Mouse (Mus musculus) macrophage (primary cell): ENCODE results near the gene Ppp4r1. TPM values are rescaled to one million over a fixed set of nuclear protein-coding genes. Genes with fewer than 3 reads are reported as not detected.
A peak's percentile ranks its signal among the peaks of the same experiment; 100 is the strongest.

Experiments
- H3K27ac ChIP-seq: fragments of 350-480 bp; formaldehyde crosslinking; 2 replicates; pipeline ENCODE4 v1.9.0; 2021
- H3K36me3 ChIP-seq: fragments of 350-480 bp; formaldehyde crosslinking; 2 replicates; pipeline ENCODE4 v1.9.0; 2021; ENCODE audit errors: inconsistent target
- H3K4me3 ChIP-seq: fragments of 350-480 bp; formaldehyde crosslinking; 2 replicates; pipeline ENCODE4 v1.9.0; 2021; ENCODE audit errors: inconsistent target
- H3K79me2 ChIP-seq: fragments of 350-480 bp; formaldehyde crosslinking; 2 replicates; pipeline ENCODE4 v1.9.0; 2021; ENCODE audit errors: inconsistent target
- WGBS: methylation state at CpG from one replicate; pipeline ENCODE4 v1.1.7; 2026; ENCODE audit warnings: inconsistent platforms; ENCODE audit not compliant: missing documents; 5-methylcytosine and 5-hydroxymethylcytosine counted together
- polyA plus RNA-seq: library from polyadenylated mRNA; stranded (reverse); fragments of 250-400 nt; gene quantifications from 3 replicates; pipeline ENCODE4 v1.2.4, GENCODE M21; 2018; ENCODE audit warnings: inconsistent platforms

The Ppp4r1 gene
- polyA plus RNA-seq, 1 experiment from 2014 or later: 33.7 TPM

DNA sequence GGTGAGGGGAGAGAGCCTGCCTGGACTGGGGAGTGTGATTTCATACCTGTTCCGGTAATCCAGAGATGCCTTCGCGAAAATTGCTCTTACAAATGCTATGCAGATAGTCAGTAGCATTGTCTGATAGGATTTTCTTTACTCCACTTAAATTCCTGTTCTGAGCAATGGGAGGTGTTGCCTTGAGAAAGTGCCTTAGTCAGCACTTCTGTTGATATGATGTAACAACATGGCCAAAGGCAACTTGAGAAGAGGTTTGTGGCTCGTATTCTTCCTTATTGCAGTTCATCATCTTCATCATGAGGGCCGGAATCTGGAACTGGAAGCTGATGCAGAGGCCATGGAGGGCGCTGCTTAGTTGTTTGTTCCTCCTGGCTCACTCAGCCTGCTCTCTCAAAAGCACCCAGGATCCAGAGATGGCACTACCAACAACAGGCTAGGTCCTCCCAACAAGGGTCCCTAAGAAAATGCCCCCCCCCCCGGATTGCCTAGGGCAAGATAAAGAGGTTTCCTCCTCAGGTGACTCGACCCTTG lies 2.3 kb downstream of the Ppp4r1 start:
- H3K27ac ChIP-seq: peak overlapping the region; percentile 66
- H3K79me2 ChIP-seq: peaks cover 60% of the 10 kb centered on the region
- WGBS: 51% methylated on average over 8 of the region's 8 CpGs
- H3K36me3 ChIP-seq: peaks cover 12% of the 10 kb centered on the region; the same call in 1 of the 2 replicates
- peak overlapping the region; percentile 61 for H3K4me3 ChIP-seq

DNA sequence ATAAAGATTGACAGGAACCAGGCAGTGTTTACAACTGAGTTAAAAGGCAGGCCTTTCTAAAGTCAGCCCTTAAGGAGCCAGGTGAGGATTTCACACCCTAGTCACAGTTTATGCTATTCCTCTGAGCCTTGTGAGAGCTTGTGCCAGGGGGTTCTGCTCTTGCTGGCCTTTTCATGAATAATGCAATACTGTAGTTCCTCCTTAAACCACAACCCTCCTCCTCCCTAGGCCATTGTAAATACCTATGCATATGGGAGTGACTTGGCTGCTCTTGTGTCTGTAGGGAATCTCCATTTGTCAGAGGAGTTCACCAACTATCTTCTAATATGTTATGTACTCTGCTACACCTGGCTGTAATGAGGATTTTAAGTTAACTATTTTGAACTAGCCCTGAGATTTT lies 3.3 kb downstream of the Ppp4r1 start:
- Histone ChIP-seq H3K79me2 (peaks cover 70% of the 10 kb centered on the region), H3K4me3 (no peak overlapping the region), H3K27ac (no peak overlapping the region), H3K36me3 (peaks cover 12% of the 10 kb centered on the region; the same call in 1 of the 2 replicates)

DNA sequence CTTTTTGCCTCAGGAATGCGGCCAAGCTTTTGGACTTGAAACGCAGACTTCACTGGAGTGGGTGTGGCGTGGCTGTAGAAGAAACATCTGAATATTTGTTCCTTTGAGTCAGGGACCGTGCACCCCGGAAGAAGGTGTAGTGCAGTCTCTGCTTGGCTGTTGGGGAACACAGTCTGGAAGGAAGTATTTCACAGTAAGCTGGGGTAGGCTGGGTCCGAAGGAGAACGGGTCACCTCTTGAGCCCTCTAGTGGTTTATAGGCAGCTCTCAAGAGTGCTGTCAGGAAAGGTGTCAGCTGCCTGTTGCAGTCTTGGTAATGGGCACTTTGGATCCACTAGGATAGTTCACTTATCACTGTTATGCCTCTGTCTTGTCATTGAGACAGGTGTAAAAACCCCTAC lies 3.9 kb downstream of the Ppp4r1 start:
- no peak overlapping the region for H3K4me3 ChIP-seq
- peaks cover 12% of the 10 kb centered on the region; the same call in 1 of the 2 replicates for H3K36me3 ChIP-seq
- H3K27ac ChIP-seq: no peak overlapping the region
- peaks cover 75% of the 10 kb centered on the region for H3K79me2 ChIP-seq
- WGBS: 49% methylated on average over 7 of the region's 7 CpGs

DNA sequence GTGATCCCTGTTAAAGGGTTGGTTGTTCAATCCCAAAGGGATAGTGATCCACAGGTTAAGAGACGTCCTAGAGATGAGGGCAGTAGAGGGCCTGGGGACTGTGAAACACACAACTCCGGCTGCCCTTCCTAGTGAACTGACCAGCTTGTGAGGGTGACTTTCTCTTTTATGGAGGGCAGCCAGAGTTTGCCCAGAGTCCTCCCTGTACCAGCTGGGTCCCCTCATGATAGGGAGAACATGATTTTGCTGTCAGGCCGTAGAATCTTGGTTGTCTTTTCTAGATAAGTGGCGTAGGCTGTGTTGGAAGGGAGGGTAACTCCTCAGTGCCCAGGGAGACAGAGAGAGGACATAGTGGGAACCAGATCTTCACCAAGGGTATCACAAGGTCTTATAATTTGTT lies 4.9 kb downstream of the Ppp4r1 start:
- Histone ChIP-seq H3K27ac (no peak overlapping the region), H3K4me3 (no peak overlapping the region), H3K36me3 (peaks cover 12% of the 10 kb centered on the region; the same call in 1 of the 2 replicates), H3K79me2 (peaks cover 86% of the 10 kb centered on the region)
- 94% methylated on average over 4 of the region's 4 CpGs for WGBS

DNA sequence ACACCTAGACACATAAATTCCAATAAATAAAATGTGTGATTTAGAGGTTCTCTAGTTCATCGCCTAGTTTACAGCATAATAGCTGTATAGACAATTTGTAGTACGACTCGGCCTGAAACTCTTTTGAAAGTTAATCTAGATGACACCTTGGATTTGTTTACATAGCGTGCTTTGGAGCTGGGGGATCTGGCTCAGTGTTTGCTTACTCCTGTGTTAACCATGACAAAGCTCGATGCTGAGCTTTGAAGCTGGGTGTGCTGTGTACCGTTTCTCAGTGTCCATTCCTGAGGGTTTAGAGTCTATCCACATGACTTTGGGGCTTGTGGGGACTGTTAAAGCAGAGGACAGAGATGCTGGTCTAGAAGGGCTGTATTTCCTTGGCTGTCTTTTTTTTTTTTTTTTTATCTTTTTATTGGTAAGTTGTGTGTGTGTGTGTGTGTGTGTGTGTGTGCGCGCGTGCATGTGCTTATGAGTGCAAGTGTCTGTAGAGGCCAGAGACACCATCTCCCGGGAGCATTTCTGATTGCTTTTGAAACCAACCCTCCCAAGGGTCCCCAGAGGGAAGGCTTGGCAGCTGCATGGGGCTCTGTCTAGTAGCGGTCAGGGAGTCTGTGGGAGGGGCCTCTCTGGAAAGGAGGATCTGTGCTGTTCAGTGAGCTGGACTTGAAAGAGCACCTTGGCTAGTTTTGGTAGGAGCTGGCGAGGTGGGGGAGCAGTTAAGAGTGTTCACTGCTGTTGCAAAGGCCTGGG lies 6.3 kb downstream of the Ppp4r1 start:
- H3K4me3 ChIP-seq: no peak overlapping the region
- H3K36me3 ChIP-seq: peaks cover 12% of the 10 kb centered on the region; the same call in 1 of the 2 replicates
- H3K27ac ChIP-seq: no peak overlapping the region
- WGBS: 96% methylated on average over 9 of the region's 12 CpGs
- H3K79me2 ChIP-seq: peaks cover 100% of the 10 kb centered on the region

DNA sequence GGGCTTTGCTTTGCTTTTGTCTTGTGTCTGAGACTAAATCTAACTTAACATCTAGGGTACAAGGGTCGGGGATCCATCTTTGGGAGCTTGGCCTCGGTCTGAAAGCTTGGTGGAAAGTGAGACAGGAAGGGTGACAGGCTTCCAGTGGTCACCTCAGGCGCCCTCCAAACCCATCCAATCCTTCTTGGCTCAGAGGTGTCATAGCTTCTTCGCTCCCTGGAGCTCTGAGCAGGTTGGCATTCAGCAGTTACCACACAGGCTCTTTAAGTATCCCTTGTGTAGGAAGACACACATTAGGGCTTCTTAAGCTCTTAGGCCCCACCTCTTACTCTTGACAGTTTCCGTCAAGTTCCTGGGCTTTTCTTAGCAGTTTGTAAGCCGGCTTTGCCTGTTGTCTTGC lies 7.2 kb downstream of the Ppp4r1 start:
- H3K79me2 ChIP-seq: peaks cover 100% of the 10 kb centered on the region
- WGBS: 80% methylated on average over 4 of the region's 6 CpGs
- H3K36me3 ChIP-seq: peaks cover 12% of the 10 kb centered on the region; the same call in 1 of the 2 replicates
- H3K4me3 ChIP-seq: no peak overlapping the region
- H3K27ac ChIP-seq: no peak overlapping the region

DNA sequence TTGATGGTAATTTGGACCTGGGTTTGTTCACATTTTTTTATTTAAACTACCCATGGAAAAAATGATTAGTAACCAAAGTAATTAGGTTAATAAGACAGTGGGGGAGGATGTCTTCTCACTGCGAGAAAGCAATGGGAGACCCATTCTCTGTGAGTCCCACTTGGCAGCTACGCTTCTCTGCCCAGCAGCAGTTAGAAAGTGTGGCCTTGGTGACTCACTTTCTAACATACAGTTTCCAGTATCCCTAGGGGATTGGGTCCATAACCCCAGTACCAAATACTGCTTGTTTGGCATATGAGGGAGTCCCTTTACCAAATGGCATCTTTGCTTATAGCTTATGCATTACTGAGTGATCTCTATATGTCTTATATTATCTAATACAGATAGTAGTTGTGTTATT lies 8.8 kb downstream of the Ppp4r1 start:
- H3K27ac ChIP-seq: no peak overlapping the region
- H3K79me2 ChIP-seq: peaks cover 100% of the 10 kb centered on the region
- peaks cover 19% of the 10 kb centered on the region; the same call in 1 of the 2 replicates for H3K36me3 ChIP-seq
- 100% methylated on average over 2 of the region's 2 CpGs for WGBS
- H3K4me3 ChIP-seq: no peak overlapping the region

DNA sequence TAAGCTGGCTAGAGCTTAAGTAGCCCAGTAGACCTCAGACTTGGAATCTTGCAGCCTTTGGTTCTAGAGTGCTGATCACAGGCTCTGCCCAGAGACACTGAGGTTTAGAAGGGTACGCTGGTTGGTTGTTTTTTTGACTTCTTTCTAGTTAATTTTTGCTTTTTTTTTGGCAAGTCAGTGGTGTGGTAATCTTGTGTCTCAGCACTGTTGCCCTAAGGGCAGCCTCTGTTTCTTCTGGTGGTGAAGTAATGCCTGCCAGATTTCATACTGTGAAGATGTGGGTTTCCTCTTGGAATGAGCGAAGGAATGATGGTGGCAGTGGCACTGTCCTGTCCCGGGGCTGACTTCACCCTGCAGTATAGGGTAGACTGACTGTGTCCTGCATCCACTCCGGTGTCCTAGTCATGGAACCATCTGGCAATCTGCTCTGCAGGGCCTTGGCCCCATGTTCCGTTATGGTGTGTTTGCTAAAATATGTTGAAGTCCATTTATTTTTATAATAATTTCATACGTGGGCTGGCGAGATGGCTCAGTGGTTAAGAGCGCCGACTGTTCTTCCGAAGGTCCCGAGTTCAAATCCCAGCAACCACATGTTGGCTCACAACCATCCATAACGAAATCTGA lies 11.0 kb downstream of the Ppp4r1 start:
- WGBS: 98% methylated on average over 10 of the region's 12 CpGs
- H3K36me3 ChIP-seq: peaks cover 6% of the 10 kb centered on the region; the same call in 1 of the 2 replicates

DNA sequence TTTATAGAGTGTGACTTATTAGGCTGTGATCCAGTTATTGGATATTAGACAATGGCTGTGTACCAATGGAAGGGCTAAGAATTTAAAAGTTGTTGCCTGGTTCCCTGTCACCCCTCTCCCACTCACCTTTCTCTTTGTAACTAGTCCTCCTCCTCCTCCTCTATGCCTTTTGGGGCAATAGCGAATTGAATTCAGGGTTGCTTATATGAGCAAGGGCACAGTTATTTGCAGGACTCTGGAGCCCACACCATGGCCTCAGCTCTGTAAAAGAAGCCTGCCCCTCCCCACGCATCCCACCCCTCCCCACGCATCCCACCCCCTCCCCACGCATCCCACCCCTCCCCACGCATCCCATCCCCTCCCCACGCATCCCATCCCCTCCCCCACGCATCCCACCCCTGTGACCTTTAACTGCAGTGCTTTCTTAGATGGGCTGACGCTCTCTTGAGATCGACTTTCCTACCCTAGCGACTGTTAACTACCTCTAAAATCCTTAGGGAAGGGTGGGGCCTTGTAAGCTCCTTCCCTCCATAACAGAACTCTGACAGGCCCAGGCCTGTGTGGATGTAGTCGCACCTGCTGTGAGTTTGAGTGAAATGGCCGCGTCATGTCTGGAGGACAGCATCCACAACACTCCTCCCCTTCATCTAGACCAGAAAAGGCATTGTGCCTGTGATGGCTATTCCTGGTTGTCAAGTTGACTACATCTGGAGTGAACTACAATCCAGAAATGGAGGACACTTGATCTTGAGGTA lies 11.9 kb downstream of the Ppp4r1 start:
- 82% methylated on average over 4 of the region's 13 CpGs for WGBS
- Histone ChIP-seq H3K36me3 (peaks cover 6% of the 10 kb centered on the region; the same call in 1 of the 2 replicates), H3K27ac (no peak overlapping the region), H3K4me3 (no peak overlapping the region), H3K79me2 (peaks cover 100% of the 10 kb centered on the region)

More for the DNA sequence above, 11.0 kb downstream of the Ppp4r1 start:
- Histone ChIP-seq H3K27ac (no peak overlapping the region), H3K4me3 (no peak overlapping the region), H3K79me2 (peaks cover 100% of the 10 kb centered on the region)

DNA sequence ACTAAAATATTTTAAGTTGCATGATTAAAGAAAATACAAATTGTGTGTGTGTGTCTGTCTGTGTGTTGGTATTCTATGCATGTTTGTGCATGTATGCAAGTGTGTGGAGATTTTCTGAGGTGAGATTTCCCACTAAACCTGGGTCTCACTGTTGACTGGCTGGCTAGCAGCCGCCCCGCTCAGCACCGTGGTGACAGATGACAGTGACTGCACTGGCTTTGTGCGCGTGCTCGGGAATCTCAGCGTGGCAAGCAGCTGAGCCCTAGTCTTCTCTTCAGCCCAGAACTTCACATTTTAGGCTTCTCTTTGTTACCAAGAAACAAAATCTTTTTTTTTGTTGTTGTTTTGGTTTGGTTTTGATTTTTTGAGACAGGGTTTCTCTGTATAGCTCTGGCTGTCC lies 13.7 kb downstream of the Ppp4r1 start:
- WGBS: 89% methylated on average over 7 of the region's 7 CpGs
- peaks cover 6% of the 10 kb centered on the region; the same call in 1 of the 2 replicates for H3K36me3 ChIP-seq

DNA sequence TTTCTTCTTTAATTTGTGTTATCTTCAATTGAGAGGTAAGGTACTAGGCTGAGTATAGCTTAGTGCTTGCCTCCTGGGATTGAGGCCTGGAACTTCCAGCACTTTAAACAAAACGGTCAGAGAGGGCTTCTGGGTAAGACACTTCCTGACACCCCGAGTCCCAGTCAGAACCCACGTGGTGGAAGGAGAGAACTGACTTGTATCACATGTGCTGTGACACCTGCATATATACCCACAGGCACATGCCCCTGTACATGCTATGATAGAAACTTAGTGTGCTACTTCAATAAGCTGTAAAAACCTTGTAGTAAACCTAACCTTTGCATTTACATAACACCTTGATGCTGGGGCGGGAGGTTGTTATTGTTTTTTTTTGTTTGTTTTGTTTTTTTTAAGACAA lies 16.1 kb downstream of the Ppp4r1 start:
- WGBS: 50% methylated on average over 2 of the region's 4 CpGs

More for the DNA sequence above, 13.7 kb downstream of the Ppp4r1 start:
- Histone ChIP-seq H3K27ac (no peak overlapping the region), H3K4me3 (no peak overlapping the region), H3K79me2 (peaks cover 100% of the 10 kb centered on the region)

DNA sequence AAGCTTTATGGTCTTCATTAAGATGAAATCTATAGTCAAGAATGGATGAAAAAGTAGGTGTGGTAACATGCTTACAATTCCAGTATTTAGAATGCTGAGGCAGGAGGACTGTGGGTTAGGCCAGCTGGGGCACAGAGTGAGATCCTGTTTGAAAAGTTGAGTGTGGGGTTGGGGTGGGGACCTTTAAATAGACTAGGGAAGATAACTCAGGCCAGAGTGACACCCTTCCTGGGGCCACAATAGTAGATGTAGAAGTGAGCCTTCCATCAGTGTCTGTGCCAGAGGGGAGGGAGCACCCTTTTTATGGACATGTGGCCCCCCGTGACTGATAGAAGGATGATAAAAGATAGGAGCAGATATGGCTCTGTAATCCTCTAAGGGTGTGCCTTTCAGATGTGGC lies 17.0 kb downstream of the Ppp4r1 start:
- Histone ChIP-seq H3K27ac (no peak overlapping the region), H3K79me2 (peaks cover 100% of the 10 kb centered on the region), H3K4me3 (no peak overlapping the region), H3K36me3 (peaks cover 16% of the 10 kb centered on the region)
- 100% methylated on average over 1 of the region's 1 CpGs for WGBS

More for the DNA sequence above, 16.1 kb downstream of the Ppp4r1 start:
- no peak overlapping the region for H3K4me3 ChIP-seq
- H3K79me2 ChIP-seq: peaks cover 100% of the 10 kb centered on the region
- no peak overlapping the region for H3K27ac ChIP-seq
- H3K36me3 ChIP-seq: peaks cover 7% of the 10 kb centered on the region; the same call in 1 of the 2 replicates

DNA sequence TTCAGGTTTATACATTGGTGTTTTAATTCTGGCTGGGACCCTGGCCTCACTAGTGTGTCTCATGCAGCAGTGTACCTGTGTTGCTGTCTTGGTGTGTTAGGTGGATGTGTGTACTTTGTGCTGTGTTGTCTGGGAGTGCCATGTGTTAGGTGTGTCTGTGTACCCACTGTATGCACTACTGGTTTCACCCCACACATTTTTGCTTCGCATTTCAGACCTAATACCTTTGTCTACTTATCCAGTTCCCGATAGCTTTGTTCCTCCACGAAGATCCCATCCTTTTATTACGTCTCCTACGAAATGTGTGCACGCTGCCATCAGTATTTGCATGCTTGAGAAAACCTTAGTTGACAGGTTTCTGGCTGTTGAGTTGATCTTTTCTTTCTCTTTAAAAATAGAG lies 18.1 kb downstream of the Ppp4r1 start:
- Histone ChIP-seq H3K4me3 (no peak overlapping the region), H3K27ac (no peak overlapping the region), H3K79me2 (peaks cover 100% of the 10 kb centered on the region), H3K36me3 (peaks cover 17% of the 10 kb centered on the region)
- 98% methylated on average over 6 of the region's 6 CpGs for WGBS

DNA sequence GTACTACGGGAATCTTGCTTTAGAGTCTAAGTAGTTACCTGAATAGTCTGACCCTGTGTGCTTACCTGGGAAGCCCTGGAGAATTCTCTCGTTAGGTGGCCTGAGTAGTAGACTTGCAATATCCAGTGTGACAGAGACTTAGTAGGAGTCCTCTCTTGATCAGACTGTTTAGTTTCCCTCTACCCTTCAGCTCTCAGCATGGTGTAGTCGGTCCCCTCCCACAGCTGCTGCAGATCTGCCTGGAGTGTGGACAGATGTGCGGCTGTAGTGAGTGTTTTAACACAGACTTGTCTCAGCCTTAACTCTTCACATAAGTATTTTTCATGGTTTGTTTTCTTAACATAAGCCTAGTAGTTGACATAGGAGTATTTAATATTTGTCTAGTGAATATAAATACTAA lies 19.7 kb downstream of the Ppp4r1 start:
- WGBS: 94% methylated on average over 4 of the region's 4 CpGs
- peaks cover 17% of the 10 kb centered on the region for H3K36me3 ChIP-seq
- H3K4me3 ChIP-seq: no peak overlapping the region
- peaks cover 100% of the 10 kb centered on the region for H3K79me2 ChIP-seq
- no peak overlapping the region for H3K27ac ChIP-seq
